Mouse (Mus musculus) midbrain, embryonic 13.5 days (tissue): ENCODE data around the gene Sema4g. TPM values are rescaled to one million over a fixed set of nuclear protein-coding genes. Genes with fewer than 3 reads are reported as not detected.
A peak's percentile ranks its signal among the peaks of the same experiment; 100 is the strongest.

Experiments used
- ATAC-seq: fragments of 200-750 bp; cut with Nextera tagmentation; 2 replicates; pipeline ENCODE4 v1.8.0; 2017; ENCODE audit warnings: mild to moderate bottlenecking, moderate TSS enrichment, moderate library complexity
- H3K27ac ChIP-seq: fragments of 300-500 bp; sonication (generic); 2 replicates; pipeline ENCODE4 v1.5.1; 2015; ENCODE audit warnings: inconsistent platforms, mild to moderate bottlenecking, moderate library complexity
- H3K27me3 ChIP-seq: fragments of 300-500 bp; sonication (generic); 2 replicates; pipeline ENCODE4 v1.6.1; 2015; ENCODE audit warnings: mild to moderate bottlenecking, inconsistent platforms
- H3K36me3 ChIP-seq: fragments of 300-500 bp; sonication (generic); 2 replicates; pipeline ENCODE4 v1.6.1; 2015; ENCODE audit warnings: mild to moderate bottlenecking, inconsistent platforms
- H3K4me1 ChIP-seq: fragments of 300-500 bp; sonication (generic); replicated peaks from 2 replicates; pipeline ENCODE4 v1.6.1; 2015; ENCODE audit warnings: inconsistent platforms
- H3K4me2 ChIP-seq: fragments of 300-500 bp; sonication (generic); replicated peaks from 2 replicates; pipeline ENCODE4 v1.6.1; 2015; ENCODE audit warnings: moderate library complexity, mild to moderate bottlenecking, inconsistent platforms
- H3K4me3 ChIP-seq: fragments of 300-500 bp; sonication (generic); replicated peaks from 2 replicates; pipeline ENCODE4 v1.5.1; 2015; ENCODE audit warnings: mild to moderate bottlenecking, inconsistent platforms
- H3K9ac ChIP-seq: fragments of 300-500 bp; sonication (generic); replicated peaks from 2 replicates; pipeline ENCODE4 v1.6.1; 2015; ENCODE audit warnings: mild to moderate bottlenecking, inconsistent platforms
- H3K9me3 ChIP-seq: fragments of 300-500 bp; sonication (generic); 2 replicates; pipeline ENCODE4 v1.6.1; 2016; ENCODE audit warnings: mild to moderate bottlenecking, inconsistent platforms
- WGBS: fragments of 180-500 bp; shearing (Covaris S2); methylation state at CpG from one replicate; pipeline ENCODE4 v1.1.7; 2015; 5-methylcytosine and 5-hydroxymethylcytosine counted together
- polyA plus RNA-seq: library from polyadenylated mRNA; unstranded; fragments of >200 nt; fragmentation: Nextera tagmentation; extraction: Ambion mirVana; gene quantifications from 2 replicates; pipeline ENCODE4 v1.2.1, GENCODE M21; 2015

Gene Sema4g
- 13.4 and 15.7 TPM in 2 replicates for polyA plus RNA-seq

GRCm38 (mm10) chr19:44988831-44989566 is at the start of gene Sema4g:
Sema4g (plus strand) TSS chr19:44989101.
- peak within 1 kb of the TSS; percentile 74 for H3K27ac ChIP-seq
- whole genome bisulfite sequencing, result under 1% methylated on average over 42 of the region's 58 CpGs
- H3K9me3 ChIP-seq, result no peaks in the 10 kb centered on the region
- H3K9ac ChIP-seq, result peak within 1 kb of the TSS; percentile 96
- peaks cover 37% of the 10 kb centered on the region for H3K4me1 ChIP-seq
- peak; percentile 89 for ATAC-seq
- H3K4me3 ChIP-seq, result peak within 1 kb of the TSS; percentile 84
- H3K36me3 ChIP-seq, result peaks cover 16% of the 10 kb centered on the region
- H3K4me2 ChIP-seq, result peak within 1 kb of the TSS; percentile 84
- H3K27me3 ChIP-seq, result no peaks in the 10 kb centered on the region

- 99% methylated on average over 2 of the region's 2 CpGs for WGBS
- Histone ChIP-seq H3K4me1 (no peaks in the 10 kb centered on the region), H3K9ac (no peak overlapping the region), H3K4me2 (no peak overlapping the region), H3K9me3 (no peaks in the 10 kb centered on the region), H3K27me3 (no peaks in the 10 kb centered on the region), H3K36me3 (peaks cover 77% of the 10 kb centered on the region), H3K4me3 (no peak overlapping the region), H3K27ac (no peak overlapping the region)
- no peak for ATAC-seq
These were observed 29.3 kb upstream of the Sema4g start for GRCm38 (mm10) chr19:44959633-44960032.

GRCm38 (mm10) chr19:44965978-44966377 is 22.9 kb upstream of the Sema4g start:
- Histone ChIP-seq H3K27ac (no peak overlapping the region), H3K9ac (no peak overlapping the region), H3K27me3 (no peaks in the 10 kb centered on the region), H3K36me3 (peaks cover 79% of the 10 kb centered on the region), H3K9me3 (no peaks in the 10 kb centered on the region), H3K4me2 (no peak overlapping the region), H3K4me1 (no peaks in the 10 kb centered on the region), H3K4me3 (no peak overlapping the region)
- ATAC-seq, result no peak
- 100% methylated on average over 1 of the region's 1 CpGs for WGBS

DNA sequence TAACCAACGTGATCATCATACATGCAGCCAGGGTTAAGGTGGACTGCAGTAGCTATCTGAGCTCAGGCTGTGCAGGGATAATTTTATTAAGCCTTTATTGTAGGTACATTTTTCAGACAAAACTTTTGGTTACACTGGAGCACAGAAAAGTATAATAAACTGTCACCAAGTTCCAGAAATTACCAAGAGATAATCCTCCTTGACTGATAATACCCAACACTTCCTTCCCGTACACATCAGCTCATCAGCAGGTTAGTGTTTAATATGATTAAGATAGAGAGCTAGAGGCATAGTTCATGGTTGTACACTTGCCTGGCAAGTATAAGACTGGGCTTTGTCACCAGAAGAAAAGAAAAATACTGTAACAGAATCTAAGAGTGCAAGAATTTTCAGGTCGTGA is 20.6 kb upstream of the Sema4g start:
- no peak overlapping the region for H3K27ac ChIP-seq
- no peak overlapping the region for H3K9ac ChIP-seq
- H3K36me3 ChIP-seq, result peaks cover 85% of the 10 kb centered on the region
- no peaks in the 10 kb centered on the region for H3K9me3 ChIP-seq
- no peak overlapping the region for H3K4me3 ChIP-seq
- 94% methylated on average over 3 of the region's 3 CpGs for WGBS
- H3K4me2 ChIP-seq, result no peak overlapping the region
- no peaks in the 10 kb centered on the region for H3K4me1 ChIP-seq
- ATAC-seq, result no peak
- H3K27me3 ChIP-seq, result no peaks in the 10 kb centered on the region

DNA sequence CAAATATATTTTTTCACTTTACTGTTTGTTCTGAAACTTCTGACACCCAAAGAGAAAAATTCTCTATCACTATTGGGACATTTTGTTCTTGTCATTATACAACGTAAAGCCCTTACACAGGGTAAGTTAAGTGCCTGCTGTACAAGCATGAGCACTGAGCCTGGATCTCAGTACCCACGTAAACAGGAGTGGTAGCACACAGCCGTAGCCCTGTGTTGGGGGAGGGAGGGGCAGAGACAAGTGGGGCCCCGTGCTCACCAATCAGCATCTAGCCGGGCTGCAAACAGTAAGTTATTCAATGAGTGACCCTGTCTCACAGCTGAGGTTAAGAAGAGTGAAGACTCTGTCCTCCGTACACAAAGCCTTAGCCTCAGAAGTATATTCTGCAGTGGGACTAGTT is 12.3 kb upstream of the Sema4g start:
- no peak overlapping the region for H3K27ac ChIP-seq
- WGBS, result 86% methylated on average over 6 of the region's 6 CpGs
- no peak overlapping the region for H3K4me2 ChIP-seq
- no peaks in the 10 kb centered on the region for H3K4me1 ChIP-seq
- H3K9me3 ChIP-seq, result no peaks in the 10 kb centered on the region
- H3K27me3 ChIP-seq, result no peaks in the 10 kb centered on the region
- H3K36me3 ChIP-seq, result peaks cover 91% of the 10 kb centered on the region
- ATAC-seq, result no peak
- H3K4me3 ChIP-seq, result no peak overlapping the region
- no peak overlapping the region for H3K9ac ChIP-seq

- Histone ChIP-seq H3K4me3 (no peak overlapping the region), H3K9me3 (no peaks in the 10 kb centered on the region), H3K27me3 (no peaks in the 10 kb centered on the region), H3K27ac (no peak overlapping the region), H3K4me1 (no peaks in the 10 kb centered on the region), H3K4me2 (no peak overlapping the region), H3K36me3 (peaks cover 93% of the 10 kb centered on the region), H3K9ac (no peak overlapping the region)
- no peak for ATAC-seq
- 94% methylated on average over 6 of the region's 6 CpGs for WGBS
These were observed 11.8 kb upstream of the Sema4g start for GRCm38 (mm10) chr19:44977148-44977547.

DNA sequence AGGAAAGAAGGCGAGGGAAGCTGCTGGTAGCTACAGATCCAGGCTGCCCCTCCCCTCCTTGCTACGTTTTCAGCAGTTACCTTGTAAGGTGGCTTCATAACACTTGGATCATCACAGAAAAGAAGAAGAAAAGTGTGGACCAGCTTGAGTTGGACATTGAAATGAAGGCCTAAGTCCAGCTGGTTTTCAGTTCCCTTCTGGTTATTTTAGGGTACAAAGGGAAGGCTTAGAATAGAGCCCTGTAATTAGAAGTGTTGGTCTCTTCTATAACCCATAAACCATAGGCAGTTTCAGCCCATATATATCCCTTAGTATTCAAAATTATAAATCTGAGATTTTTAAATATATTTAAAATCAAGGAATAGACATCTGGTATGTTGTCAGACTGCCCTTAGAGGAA is 8.1 kb upstream of the Sema4g start:
- no peak overlapping the region for H3K27ac ChIP-seq
- H3K9ac ChIP-seq, result no peak overlapping the region
- no peaks in the 10 kb centered on the region for H3K27me3 ChIP-seq
- no peak for ATAC-seq
- no peak overlapping the region for H3K4me3 ChIP-seq
- no peaks in the 10 kb centered on the region for H3K4me1 ChIP-seq
- H3K36me3 ChIP-seq, result peaks cover 65% of the 10 kb centered on the region
- 94% methylated on average over 2 of the region's 2 CpGs for WGBS
- no peaks in the 10 kb centered on the region for H3K9me3 ChIP-seq
- H3K4me2 ChIP-seq, result no peak overlapping the region

DNA sequence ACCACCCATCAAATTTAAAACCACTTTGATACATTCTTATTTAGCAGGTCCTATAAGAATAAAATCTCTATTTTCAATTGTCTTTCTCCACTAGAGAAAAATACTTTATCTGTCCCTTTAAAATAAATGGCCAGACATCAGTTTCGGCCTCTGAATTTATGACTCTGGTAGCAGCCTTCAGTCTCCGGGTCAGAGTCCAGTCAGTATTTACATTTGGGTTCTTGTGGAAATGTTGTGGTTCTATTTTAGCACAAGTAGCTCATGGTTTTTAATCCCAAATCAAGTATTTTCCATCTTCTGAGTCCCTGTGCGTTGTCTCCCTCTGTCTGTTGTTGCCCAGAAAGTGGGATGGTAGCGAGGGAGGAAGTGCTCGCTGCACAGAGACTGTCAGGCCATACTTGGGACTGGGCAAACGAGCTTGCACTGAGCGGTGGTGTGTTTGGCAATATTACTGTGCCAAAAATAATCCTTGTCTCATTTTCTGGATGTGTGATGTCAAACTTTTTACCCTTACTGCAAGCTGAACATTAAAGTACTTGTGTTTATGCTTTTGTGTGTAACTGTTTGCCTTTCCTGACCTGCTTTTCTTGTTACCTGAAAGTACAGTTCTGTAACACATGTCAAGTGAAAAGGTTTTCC is 6.3 kb upstream of the Sema4g start:
- Histone ChIP-seq H3K36me3 (peaks cover 47% of the 10 kb centered on the region), H3K9ac (no peak overlapping the region), H3K27ac (no peak overlapping the region; the same call in 1 of the 2 replicates), H3K27me3 (no peaks in the 10 kb centered on the region), H3K4me1 (no peaks in the 10 kb centered on the region), H3K4me2 (no peak overlapping the region), H3K9me3 (no peaks in the 10 kb centered on the region), H3K4me3 (no peak overlapping the region)
- no peak for ATAC-seq
- 86% methylated on average over 7 of the region's 7 CpGs for WGBS

- Histone ChIP-seq H3K4me2 (no peak overlapping the region), H3K9ac (no peak overlapping the region), H3K36me3 (peaks cover 39% of the 10 kb centered on the region), H3K4me3 (no peak overlapping the region), H3K27ac (no peak overlapping the region), H3K4me1 (0 out of 2 replicates have a peak, but pooled peaks cover 3% of the 10 kb centered on the region), H3K27me3 (no peaks in the 10 kb centered on the region), H3K9me3 (no peaks in the 10 kb centered on the region)
- ATAC-seq, result no peak
- 94% methylated on average over 6 of the region's 6 CpGs for WGBS
These were observed 5.5 kb upstream of the Sema4g start for GRCm38 (mm10) chr19:44983366-44983765.

DNA sequence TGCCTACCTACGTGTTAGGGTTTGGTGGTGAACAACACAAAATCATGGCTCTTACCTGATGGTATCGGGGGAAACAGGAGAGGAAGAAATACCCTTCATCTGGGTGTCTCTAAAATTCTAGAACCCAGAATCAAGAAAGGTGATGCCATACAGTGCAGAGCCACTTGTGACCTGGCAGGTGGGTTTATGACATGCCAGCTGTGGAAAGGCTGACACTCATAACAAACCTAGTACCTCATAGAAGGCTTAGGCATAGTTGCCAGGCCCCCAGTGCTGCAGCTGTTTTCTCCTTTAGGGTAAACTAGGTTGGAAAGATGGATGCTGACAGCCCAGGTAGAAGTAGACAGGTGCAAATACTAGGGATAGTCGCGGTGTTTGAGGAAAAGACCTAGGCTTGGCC is 4.5 kb upstream of the Sema4g start:
- no peak for ATAC-seq
- H3K9ac ChIP-seq, result no peak overlapping the region
- no peaks in the 10 kb centered on the region for H3K9me3 ChIP-seq
- H3K4me2 ChIP-seq, result no peak overlapping the region
- no peaks in the 10 kb centered on the region for H3K27me3 ChIP-seq
- peaks cover 31% of the 10 kb centered on the region for H3K36me3 ChIP-seq
- no peak overlapping the region for H3K27ac ChIP-seq
- no peak overlapping the region for H3K4me3 ChIP-seq
- 95% methylated on average over 4 of the region's 4 CpGs for WGBS
- peaks cover 7% of the 10 kb centered on the region; the same call in 1 of the 2 replicates for H3K4me1 ChIP-seq

- no peak overlapping the region for H3K27ac ChIP-seq
- no peak overlapping the region for H3K4me3 ChIP-seq
- ATAC-seq, result no peak
- H3K27me3 ChIP-seq, result no peaks in the 10 kb centered on the region
- no peak overlapping the region for H3K4me2 ChIP-seq
- H3K9ac ChIP-seq, result no peak overlapping the region
- WGBS, result 76% methylated on average over 5 of the region's 5 CpGs
- peaks cover 17% of the 10 kb centered on the region for H3K4me1 ChIP-seq
- no peaks in the 10 kb centered on the region for H3K9me3 ChIP-seq
- H3K36me3 ChIP-seq, result peaks cover 23% of the 10 kb centered on the region
These were observed 3.5 kb upstream of the Sema4g start for GRCm38 (mm10) chr19:44985159-44985988.

DNA sequence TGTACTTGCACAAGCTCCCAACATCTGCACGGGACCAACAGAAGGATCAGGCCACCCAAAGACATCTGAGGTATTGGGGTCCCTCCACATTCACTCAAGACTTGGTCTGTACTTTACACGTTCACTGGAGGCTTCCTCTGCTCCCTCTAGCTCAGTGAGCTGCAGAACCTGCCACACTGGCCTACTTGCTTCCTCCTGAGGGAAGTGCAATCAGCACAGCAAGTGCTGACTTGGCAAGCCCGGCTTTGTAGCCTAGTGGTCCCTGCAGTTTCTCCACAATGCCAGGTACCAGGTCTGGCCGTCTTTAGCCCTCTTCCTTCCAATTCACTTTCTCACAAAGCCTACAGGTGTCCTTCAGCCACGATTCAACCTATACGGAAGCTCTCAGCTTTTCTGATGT is 1.9 kb upstream of the Sema4g start:
- Histone ChIP-seq H3K27ac (no peak overlapping the region), H3K9me3 (no peaks in the 10 kb centered on the region), H3K27me3 (no peaks in the 10 kb centered on the region), H3K4me3 (no peak overlapping the region), H3K9ac (no peak overlapping the region), H3K4me2 (no peak overlapping the region), H3K4me1 (peaks cover 31% of the 10 kb centered on the region), H3K36me3 (peaks cover 10% of the 10 kb centered on the region)
- no peak for ATAC-seq
- WGBS, result 76% methylated on average over 6 of the region's 6 CpGs
